Mouse (Mus musculus): ENCODE measurements around the gene Klhl11. TPM values are rescaled to one million over a fixed set of nuclear protein-coding genes. Genes with fewer than 3 reads are reported as not detected.

Klhl11 gene
- polyA plus RNA-seq, 1 experiment from 2014 or later, result 18.8 TPM

DNA sequence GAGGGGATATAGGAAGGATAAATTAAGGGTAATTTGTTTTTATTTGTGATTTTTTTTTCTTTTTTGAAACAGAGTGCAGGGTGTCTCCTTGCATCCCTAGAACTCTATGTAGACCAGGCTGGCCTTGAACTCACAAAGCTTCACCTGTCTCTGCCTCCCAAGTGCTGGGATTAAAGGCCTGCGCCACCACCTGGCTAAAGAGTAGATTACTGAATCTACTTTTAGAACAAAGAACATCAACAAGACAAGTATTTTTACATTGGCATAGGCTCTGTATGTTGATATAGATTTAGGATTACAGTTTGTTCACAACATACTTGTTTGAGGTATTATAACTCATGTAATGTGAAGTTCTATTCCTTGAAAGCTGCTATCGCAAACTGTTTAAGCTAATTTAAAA, 38.0 kb upstream of the Klhl11 start:
- Histone ChIP-seq H3K9ac (replicated peaks; ENCODE audit: low read length) (no peak overlapping the region), H3K4me2 (ENCODE audit: low read length) (no peak overlapping the region), H3K4me1 (ENCODE audit: control insufficient read depth, insufficient read depth, low read length) (no peaks in the 10 kb centered on the region), H3K9me3 (ENCODE audit: control insufficient read depth, low read length) (no peaks in the 10 kb centered on the region), H3K4me3 (replicated peaks; ENCODE audit: low read depth, low read length) (no peak overlapping the region), H3K27me3 (ENCODE audit: control insufficient read depth, insufficient read depth, low read length) (no peaks in the 10 kb centered on the region), H3K27ac (replicated peaks; ENCODE audit: low read depth, low read length) (no peak overlapping the region), H3K36me3 (ENCODE audit: control insufficient read depth, insufficient read depth, low read length) (peaks cover 95% of the 10 kb centered on the region)
- WGBS, result 95% methylated on average over 2 of the region's 2 CpGs
- DNase-seq (peak; percentile 25), ATAC-seq (ENCODE audit: low FRiP score, low TSS enrichment) (no peak)

DNA sequence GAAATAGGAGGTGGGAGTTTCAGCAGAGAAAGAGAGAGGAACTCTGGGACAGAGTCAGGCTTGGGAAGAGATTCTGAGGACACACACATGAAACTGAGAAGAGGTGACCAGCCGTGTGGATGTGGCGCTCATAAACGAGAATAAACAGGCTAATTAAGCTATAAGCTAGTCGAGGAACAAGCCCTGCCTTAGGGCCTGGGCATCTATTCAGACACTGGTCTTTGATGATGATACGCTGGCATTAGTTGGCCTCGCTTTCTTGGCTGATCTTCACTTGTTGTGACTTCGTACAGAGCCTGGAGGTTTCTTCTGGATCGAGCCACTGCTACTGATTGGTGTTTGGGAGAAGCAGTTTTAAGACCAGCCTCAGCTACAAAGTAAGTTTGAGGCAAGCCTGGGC, 33.5 kb upstream of the Klhl11 start:
- WGBS, result 92% methylated on average over 8 of the region's 8 CpGs
- H3K36me3 ChIP-seq (ENCODE audit: control insufficient read depth, insufficient read depth, low read length), result peaks cover 92% of the 10 kb centered on the region

DNA sequence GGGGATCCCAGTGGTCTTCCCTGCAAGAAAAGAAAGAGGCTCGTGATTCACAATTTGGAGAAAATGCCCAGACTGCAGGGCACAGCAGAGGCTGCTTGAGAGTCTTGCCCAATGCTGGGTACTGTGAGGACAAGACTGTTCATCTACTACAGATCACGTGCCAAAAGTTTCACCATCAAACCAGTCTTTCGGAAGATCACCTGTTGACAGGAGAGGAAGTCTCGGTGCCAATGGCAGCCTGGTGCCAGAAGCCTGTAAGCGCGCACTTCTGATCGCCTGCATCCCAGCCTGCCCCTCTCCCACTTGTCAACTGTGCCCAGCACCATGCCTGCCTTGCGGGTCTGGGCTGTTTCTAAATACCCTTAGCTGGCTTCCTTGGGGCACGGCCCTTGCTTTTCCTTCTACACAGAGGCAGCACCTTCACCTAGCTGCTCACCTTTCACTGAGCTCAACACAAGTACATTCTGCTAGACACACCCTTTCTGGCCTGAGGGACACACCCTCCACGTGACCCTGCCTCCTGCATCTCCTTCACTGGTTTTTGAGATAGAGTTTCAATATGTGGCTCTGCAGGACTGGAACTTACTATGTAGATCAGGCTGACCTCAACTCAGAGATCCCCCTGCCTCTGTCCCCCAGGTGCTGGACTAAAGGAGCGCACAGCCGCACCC, 32.6 kb upstream of the Klhl11 start:
- peaks cover 92% of the 10 kb centered on the region for H3K36me3 ChIP-seq (ENCODE audit: control insufficient read depth, insufficient read depth, low read length)
- no peaks in the 10 kb centered on the region for H3K27me3 ChIP-seq (ENCODE audit: control insufficient read depth, insufficient read depth, low read length)
- no peak for DNase-seq
- H3K9ac ChIP-seq (replicated peaks; ENCODE audit: low read length), result no peak overlapping the region
- 96% methylated on average over 12 of the region's 12 CpGs for WGBS
- no peaks in the 10 kb centered on the region for H3K4me1 ChIP-seq (ENCODE audit: control insufficient read depth, insufficient read depth, low read length)
- H3K9me3 ChIP-seq (ENCODE audit: control insufficient read depth, low read length), result no peaks in the 10 kb centered on the region
- H3K4me3 ChIP-seq (replicated peaks; ENCODE audit: low read depth, low read length), result no peak overlapping the region
- H3K4me2 ChIP-seq (ENCODE audit: low read length), result no peak overlapping the region
- no peak for ATAC-seq (ENCODE audit: low FRiP score, low TSS enrichment)
- no peak overlapping the region for H3K27ac ChIP-seq (replicated peaks; ENCODE audit: low read depth, low read length)

More for the DNA sequence above, 33.5 kb upstream of the Klhl11 start:
- Histone ChIP-seq H3K4me2 (ENCODE audit: low read length) (no peak overlapping the region), H3K27me3 (ENCODE audit: control insufficient read depth, insufficient read depth, low read length) (no peaks in the 10 kb centered on the region), H3K9me3 (ENCODE audit: control insufficient read depth, low read length) (no peaks in the 10 kb centered on the region), H3K4me3 (replicated peaks; ENCODE audit: low read depth, low read length) (no peak overlapping the region), H3K4me1 (ENCODE audit: control insufficient read depth, insufficient read depth, low read length) (no peaks in the 10 kb centered on the region), H3K27ac (replicated peaks; ENCODE audit: low read depth, low read length) (no peak overlapping the region), H3K9ac (replicated peaks; ENCODE audit: low read length) (no peak overlapping the region)
- no peak for DNase-seq
- ATAC-seq (ENCODE audit: low FRiP score, low TSS enrichment), result no peak

DNA sequence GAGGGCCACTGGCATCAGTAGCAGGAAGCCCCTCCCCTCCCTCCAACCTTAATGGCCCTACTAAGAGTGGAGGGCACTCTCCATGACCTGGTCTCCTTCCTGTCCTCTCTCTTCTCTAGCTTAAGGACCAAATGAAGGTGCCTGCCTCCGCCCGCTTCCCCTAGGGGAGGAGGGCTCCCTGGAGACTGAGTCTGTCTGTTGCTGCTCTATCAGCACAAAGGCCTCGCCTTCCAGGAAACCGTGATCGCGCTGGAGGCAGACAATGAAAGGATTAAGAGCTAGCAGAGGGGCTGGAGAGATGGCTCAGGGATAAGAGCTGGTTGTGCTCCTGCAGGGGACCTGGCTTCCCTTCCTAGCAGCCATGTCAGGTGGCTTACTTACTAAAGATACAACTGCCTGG, 28.8 kb upstream of the Klhl11 start:
- Histone ChIP-seq H3K9me3 (ENCODE audit: control insufficient read depth, low read length) (no peaks in the 10 kb centered on the region), H3K27ac (replicated peaks; ENCODE audit: low read depth, low read length) (peak overlapping the region; percentile 49), H3K36me3 (ENCODE audit: control insufficient read depth, insufficient read depth, low read length) (peaks cover 95% of the 10 kb centered on the region), H3K4me1 (ENCODE audit: control insufficient read depth, insufficient read depth, low read length) (no peaks in the 10 kb centered on the region), H3K4me2 (ENCODE audit: low read length) (no peak overlapping the region), H3K4me3 (replicated peaks; ENCODE audit: low read depth, low read length) (no peak overlapping the region), H3K9ac (replicated peaks; ENCODE audit: low read length) (no peak overlapping the region), H3K27me3 (ENCODE audit: control insufficient read depth, insufficient read depth, low read length) (no peaks in the 10 kb centered on the region)
- WGBS, result 7% methylated on average over 6 of the region's 6 CpGs
- peak; percentile 64 for DNase-seq
- ATAC-seq (ENCODE audit: low FRiP score, low TSS enrichment), result no peak

DNA sequence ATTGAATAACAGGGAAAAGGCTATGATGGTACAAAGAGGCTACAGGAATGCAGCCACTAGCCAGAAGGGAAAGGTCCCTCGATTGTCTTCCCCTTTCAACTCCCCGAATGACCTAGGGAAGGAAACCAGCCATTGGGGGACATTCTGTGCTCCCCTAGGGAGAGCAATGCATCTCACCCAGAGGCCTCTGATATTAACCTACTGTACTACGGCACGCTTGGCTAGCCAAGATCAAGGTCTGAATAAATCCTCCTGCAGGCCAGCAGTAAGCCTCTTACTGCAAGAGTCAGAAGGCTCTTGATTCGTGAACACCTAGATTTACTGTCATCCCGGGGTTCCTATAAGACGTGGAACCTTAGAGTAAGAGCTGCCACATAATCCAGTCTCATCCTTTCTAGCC, 28.1 kb upstream of the Klhl11 start:
- no peak for DNase-seq
- WGBS, result 54% methylated on average over 7 of the region's 7 CpGs
- H3K9ac ChIP-seq (replicated peaks; ENCODE audit: low read length), result no peak overlapping the region
- no peaks in the 10 kb centered on the region for H3K4me1 ChIP-seq (ENCODE audit: control insufficient read depth, insufficient read depth, low read length)
- no peaks in the 10 kb centered on the region for H3K9me3 ChIP-seq (ENCODE audit: control insufficient read depth, low read length)
- H3K27me3 ChIP-seq (ENCODE audit: control insufficient read depth, insufficient read depth, low read length), result no peaks in the 10 kb centered on the region
- H3K27ac ChIP-seq (replicated peaks; ENCODE audit: low read depth, low read length), result no peak overlapping the region
- H3K4me2 ChIP-seq (ENCODE audit: low read length), result no peak overlapping the region
- H3K4me3 ChIP-seq (replicated peaks; ENCODE audit: low read depth, low read length), result no peak overlapping the region
- ATAC-seq (ENCODE audit: low FRiP score, low TSS enrichment), result no peak
- H3K36me3 ChIP-seq (ENCODE audit: control insufficient read depth, insufficient read depth, low read length), result peaks cover 95% of the 10 kb centered on the region

DNA sequence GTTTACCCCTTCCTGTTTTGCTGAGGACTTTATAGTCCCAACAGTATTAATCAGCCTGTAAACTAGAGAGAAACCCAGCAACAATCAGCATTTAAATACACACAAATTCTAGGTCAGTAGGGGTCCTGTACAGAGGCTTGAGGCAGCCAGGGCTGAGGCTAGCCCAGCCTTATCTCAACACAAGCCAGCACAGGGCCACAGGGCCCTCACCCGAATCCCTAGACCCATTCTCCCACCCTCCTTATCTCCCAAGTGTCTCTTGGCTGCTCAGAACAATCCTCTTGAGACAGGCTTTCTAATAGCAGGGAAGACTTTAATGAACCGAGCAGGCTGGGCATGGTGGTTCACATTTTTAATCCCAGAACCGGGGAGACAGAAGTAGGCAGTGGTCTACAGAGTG, 27.7 kb upstream of the Klhl11 start:
- Histone ChIP-seq H3K4me1 (ENCODE audit: control insufficient read depth, insufficient read depth, low read length) (no peaks in the 10 kb centered on the region), H3K27me3 (ENCODE audit: control insufficient read depth, insufficient read depth, low read length) (no peaks in the 10 kb centered on the region), H3K4me2 (ENCODE audit: low read length) (no peak overlapping the region), H3K27ac (replicated peaks; ENCODE audit: low read depth, low read length) (no peak overlapping the region), H3K9me3 (ENCODE audit: control insufficient read depth, low read length) (no peaks in the 10 kb centered on the region), H3K9ac (replicated peaks; ENCODE audit: low read length) (no peak overlapping the region), H3K4me3 (replicated peaks; ENCODE audit: low read depth, low read length) (no peak overlapping the region), H3K36me3 (ENCODE audit: control insufficient read depth, insufficient read depth, low read length) (peaks cover 95% of the 10 kb centered on the region)
- no peak for ATAC-seq (ENCODE audit: low FRiP score, low TSS enrichment)
- 76% methylated on average over 3 of the region's 3 CpGs for WGBS
- DNase-seq, result no peak

DNA sequence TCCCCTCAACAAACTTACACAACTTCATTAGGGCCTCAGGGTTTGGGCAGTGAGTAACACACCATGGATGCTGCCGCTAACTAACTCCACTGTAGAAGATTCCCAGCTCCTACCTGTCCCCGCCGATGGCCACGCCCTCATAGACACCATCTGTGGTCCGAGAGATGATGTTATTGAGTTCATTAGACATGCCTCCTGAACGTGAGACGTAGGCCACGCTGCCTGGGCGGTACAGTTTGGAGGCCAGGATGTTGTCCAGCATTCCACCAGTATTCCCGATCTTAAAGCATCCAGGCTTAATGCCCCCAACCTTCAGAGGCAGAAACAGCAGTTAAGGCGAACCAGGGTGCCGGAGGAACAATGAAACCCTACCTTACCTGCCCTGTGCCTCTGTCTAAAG, 21.2 kb upstream of the Klhl11 start:
- Histone ChIP-seq H3K4me2 (ENCODE audit: low read length) (no peak overlapping the region), H3K9ac (replicated peaks; ENCODE audit: low read length) (no peak overlapping the region), H3K27me3 (ENCODE audit: control insufficient read depth, insufficient read depth, low read length) (no peaks in the 10 kb centered on the region), H3K4me3 (replicated peaks; ENCODE audit: low read depth, low read length) (no peak overlapping the region), H3K9me3 (ENCODE audit: control insufficient read depth, low read length) (no peaks in the 10 kb centered on the region), H3K4me1 (ENCODE audit: control insufficient read depth, insufficient read depth, low read length) (no peaks in the 10 kb centered on the region), H3K27ac (replicated peaks; ENCODE audit: low read depth, low read length) (no peak overlapping the region), H3K36me3 (ENCODE audit: control insufficient read depth, insufficient read depth, low read length) (peaks cover 97% of the 10 kb centered on the region)
- no peak for DNase-seq
- no peak for ATAC-seq (ENCODE audit: low FRiP score, low TSS enrichment)
- 95% methylated on average over 12 of the region's 12 CpGs for WGBS

DNA sequence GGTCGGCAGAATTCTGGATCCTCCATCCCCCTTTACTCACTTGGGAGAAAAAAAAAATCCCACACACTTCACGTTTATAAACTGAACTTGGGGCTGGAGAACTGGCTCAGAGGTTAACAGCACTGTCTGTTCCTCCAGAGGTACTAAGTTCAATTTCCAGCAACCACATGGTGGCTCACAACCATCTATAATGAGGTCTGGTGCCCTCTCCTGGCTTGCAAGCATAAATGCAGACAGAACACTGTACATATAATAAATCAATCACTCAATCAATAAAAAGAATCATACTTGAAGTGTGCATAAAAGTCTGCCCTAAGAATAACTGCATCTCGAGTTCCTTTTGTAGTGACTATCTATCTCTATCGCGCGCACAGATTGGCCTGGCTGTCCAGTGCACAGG, 18.4 kb upstream of the Klhl11 start:
- ATAC-seq (ENCODE audit: low FRiP score, low TSS enrichment) (no peak), DNase-seq (peak; percentile 39)
- H3K27me3 ChIP-seq (ENCODE audit: control insufficient read depth, insufficient read depth, low read length), result no peaks in the 10 kb centered on the region
- H3K4me2 ChIP-seq (ENCODE audit: low read length), result no peak overlapping the region
- no peak overlapping the region for H3K27ac ChIP-seq (replicated peaks; ENCODE audit: low read depth, low read length)
- H3K4me1 ChIP-seq (ENCODE audit: control insufficient read depth, insufficient read depth, low read length), result no peaks in the 10 kb centered on the region
- 93% methylated on average over 6 of the region's 6 CpGs for WGBS
- no peak overlapping the region for H3K4me3 ChIP-seq (replicated peaks; ENCODE audit: low read depth, low read length)
- H3K9me3 ChIP-seq (ENCODE audit: control insufficient read depth, low read length), result no peaks in the 10 kb centered on the region
- H3K9ac ChIP-seq (replicated peaks; ENCODE audit: low read length), result no peak overlapping the region
- H3K36me3 ChIP-seq (ENCODE audit: control insufficient read depth, insufficient read depth, low read length), result peaks cover 94% of the 10 kb centered on the region

DNA sequence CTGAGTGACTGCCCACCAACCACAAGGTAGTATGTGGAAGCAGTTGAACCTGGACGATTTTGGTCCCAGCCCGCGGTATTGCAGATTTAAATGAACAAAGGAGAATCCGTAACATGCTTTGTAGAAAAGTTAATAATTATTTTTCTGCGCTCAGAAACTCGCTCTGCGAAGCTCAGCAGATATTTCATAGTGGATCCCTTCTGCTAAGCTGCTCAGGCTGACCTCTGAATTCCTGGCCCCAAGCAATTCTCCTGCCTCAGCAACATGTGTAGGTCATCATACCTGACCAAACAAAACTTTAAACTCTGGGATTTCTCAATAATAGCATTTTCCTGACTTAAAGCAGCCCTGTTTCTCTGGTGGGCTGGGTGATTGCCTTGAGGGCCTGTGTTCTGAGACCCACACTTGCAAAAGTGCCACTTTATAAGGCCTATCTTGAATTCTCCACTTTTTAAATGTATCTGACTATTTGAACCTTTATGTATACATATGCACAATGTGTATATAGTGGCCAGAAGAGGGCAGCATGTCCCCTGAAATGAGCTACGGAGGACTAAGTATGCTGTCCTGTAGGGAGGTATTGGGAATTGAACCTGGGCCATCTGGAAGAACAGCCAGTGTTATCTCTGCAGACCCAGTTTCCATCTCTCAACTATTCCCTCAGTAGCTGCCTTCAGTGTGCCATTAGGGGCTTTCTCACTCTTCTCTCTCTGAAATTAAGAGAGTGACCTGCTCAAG, 13.4 kb upstream of the Klhl11 start:
- Histone ChIP-seq H3K27me3 (ENCODE audit: control insufficient read depth, insufficient read depth, low read length) (no peaks in the 10 kb centered on the region), H3K9ac (replicated peaks; ENCODE audit: low read length) (no peak overlapping the region), H3K4me2 (ENCODE audit: low read length) (no peak overlapping the region), H3K27ac (replicated peaks; ENCODE audit: low read depth, low read length) (no peak overlapping the region), H3K4me3 (replicated peaks; ENCODE audit: low read depth, low read length) (no peak overlapping the region), H3K9me3 (ENCODE audit: control insufficient read depth, low read length) (no peaks in the 10 kb centered on the region), H3K36me3 (ENCODE audit: control insufficient read depth, insufficient read depth, low read length) (peaks cover 97% of the 10 kb centered on the region), H3K4me1 (ENCODE audit: control insufficient read depth, insufficient read depth, low read length) (no peaks in the 10 kb centered on the region)
- WGBS, result 87% methylated on average over 8 of the region's 8 CpGs
- ATAC-seq (ENCODE audit: low FRiP score, low TSS enrichment), result no peak
- DNase-seq, result peak; percentile 76
